Mouse (Mus musculus) hindbrain, postnatal 0 days (tissue): Measurements from ENCODE around the gene Fez2. TPM values are rescaled to one million over a fixed set of nuclear protein-coding genes. Genes with fewer than 3 reads are reported as not detected.

Source experiments
- ATAC-seq: fragments of 200-750 bp; cut with Nextera tagmentation; 2 replicates; pipeline ENCODE4 v1.8.0; 2017; ENCODE audit warnings: mild to moderate bottlenecking, moderate TSS enrichment, moderate library complexity
- DNase-seq: peaks from one replicate; pipeline ENCODE4 v3.0.0-alpha.2; 2015; ENCODE audit warnings: low spot score
- H3K27ac ChIP-seq: fragments of 300-500 bp; sonication (generic); 2 replicates; pipeline ENCODE4 v1.5.1; 2014; ENCODE audit warnings: mild to moderate bottlenecking
- H3K27me3 ChIP-seq: fragments of 300-500 bp; sonication (generic); 2 replicates; pipeline ENCODE4 v1.6.1; 2014; ENCODE audit warnings: low read length, mixed read lengths; ENCODE audit not compliant: insufficient read depth
- H3K36me3 ChIP-seq: fragments of 300-500 bp; sonication (generic); 2 replicates; pipeline ENCODE4 v1.6.1; 2014; ENCODE audit warnings: low read length, mixed read lengths; ENCODE audit not compliant: insufficient read depth
- H3K4me1 ChIP-seq: fragments of 300-500 bp; sonication (generic); 2 replicates; pipeline ENCODE4 v1.6.1; 2014; ENCODE audit warnings: antibody characterized with exemption, low read length, mixed read lengths; ENCODE audit not compliant: insufficient read depth
- H3K4me2 ChIP-seq: fragments of 300-500 bp; sonication (generic); 2 replicates; pipeline ENCODE4 v1.6.1; 2014; ENCODE audit warnings: low read depth, mild to moderate bottlenecking, low read length, moderate library complexity, mixed read lengths
- H3K4me3 ChIP-seq: fragments of 300-500 bp; sonication (generic); 2 replicates; pipeline ENCODE4 v1.5.1; 2014; ENCODE audit warnings: low read length
- H3K9ac ChIP-seq: fragments of 300-500 bp; sonication (generic); replicated peaks from 2 replicates; pipeline ENCODE4 v1.6.1; 2014; ENCODE audit warnings: mild to moderate bottlenecking, low read length, moderate library complexity, mixed read lengths
- H3K9me3 ChIP-seq: fragments of 300-500 bp; sonication (generic); 2 replicates; pipeline ENCODE4 v1.6.1; 2016; ENCODE audit warnings: low read length, mixed read lengths
- CTCF ChIP-seq: IDR thresholded peaks from 2 replicates; pipeline ENCODE4 v1.5.1; 2016; ENCODE audit warnings: antibody characterized with exemption, control low read depth, low read depth
- WGBS: fragments of 180-500 bp; shearing (Covaris S2); extraction: QIAGEN DNeasy Blood & Tissue Kit; methylation state at CpG from one replicate; pipeline ENCODE4 v1.1.7; 2014; 5-methylcytosine and 5-hydroxymethylcytosine counted together
- polyA plus RNA-seq: library from polyadenylated mRNA; unstranded; fragments of >200 nt; fragmentation: Nextera tagmentation; extraction: Ambion mirVana; gene quantifications from 2 replicates; pipeline ENCODE4 v1.2.1, GENCODE M21; 2015
- total RNA-seq: library from RNA; depleted of rRNA; stranded (reverse); fragments of >200 nt; gene quantifications from 2 replicates; pipeline ENCODE4 v1.2.3, GENCODE M21; 2014

Gene Fez2
- total and polyA plus RNA-seq, 2 experiments from 2014 or later = 36.5 to 63.3 TPM

DNA sequence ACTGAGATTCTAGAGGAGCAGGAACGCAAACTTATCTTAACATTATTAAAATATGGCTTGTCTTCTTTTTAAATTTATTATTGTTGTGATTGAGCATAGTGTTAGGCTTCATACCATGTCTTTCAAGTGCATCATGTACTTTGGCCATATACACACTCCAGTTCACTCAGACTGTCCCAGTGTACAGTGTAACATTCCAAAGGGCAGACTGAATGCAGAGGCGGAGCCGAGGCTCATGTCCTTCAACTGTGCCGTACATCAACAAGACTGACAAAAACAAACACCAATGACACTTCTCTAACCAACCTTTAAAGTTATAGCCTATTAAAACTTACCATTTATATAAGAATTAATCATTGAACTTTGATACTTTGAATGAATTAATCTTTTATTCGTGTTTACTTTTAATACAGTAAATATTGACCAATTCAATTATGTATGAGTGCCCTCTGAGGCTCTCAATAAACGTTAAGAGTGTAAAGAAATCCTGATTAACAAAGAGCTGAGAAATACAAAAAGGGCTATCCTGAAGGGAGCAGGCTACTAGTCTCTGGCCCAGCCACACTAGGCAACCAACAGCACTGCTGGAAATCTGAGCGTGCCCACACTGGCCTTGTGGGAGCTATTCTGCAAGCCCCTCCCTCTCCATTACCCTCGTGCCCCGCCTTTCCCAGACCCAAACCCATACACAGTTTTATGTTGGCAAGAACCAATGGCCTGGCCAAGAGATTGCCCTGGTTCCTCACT, 29.7 kb downstream of the Fez2 start:
- Histone ChIP-seq H3K4me3 (no peak overlapping the region), H3K4me1 (no peaks in the 10 kb centered on the region), H3K36me3 (no peaks in the 10 kb centered on the region), H3K27me3 (no peaks in the 10 kb centered on the region), H3K9ac (no peak overlapping the region), H3K9me3 (no peaks in the 10 kb centered on the region), H3K27ac (no peak overlapping the region), H3K4me2 (no peak overlapping the region)
- 86% methylated on average over 9 of the region's 9 CpGs for WGBS
- no peak for TF ChIP-seq CTCF
- ATAC-seq = no peak
- DNase-seq = no peak

- no peaks in the 10 kb centered on the region for H3K4me1 ChIP-seq
- TF ChIP-seq CTCF = no peak
- ATAC-seq = no peak
- no peak overlapping the region for H3K4me2 ChIP-seq
- H3K4me3 ChIP-seq = no peak overlapping the region
- no peak overlapping the region for H3K9ac ChIP-seq
- no peak for DNase-seq
- H3K27ac ChIP-seq = no peak overlapping the region
- WGBS = 73% methylated on average over 9 of the region's 9 CpGs
- no peaks in the 10 kb centered on the region for H3K27me3 ChIP-seq
- no peaks in the 10 kb centered on the region for H3K9me3 ChIP-seq
- H3K36me3 ChIP-seq = no peaks in the 10 kb centered on the region
These were observed 30.3 kb downstream of the Fez2 start for GRCm38 (mm10) chr17:78387665-78388064.

DNA sequence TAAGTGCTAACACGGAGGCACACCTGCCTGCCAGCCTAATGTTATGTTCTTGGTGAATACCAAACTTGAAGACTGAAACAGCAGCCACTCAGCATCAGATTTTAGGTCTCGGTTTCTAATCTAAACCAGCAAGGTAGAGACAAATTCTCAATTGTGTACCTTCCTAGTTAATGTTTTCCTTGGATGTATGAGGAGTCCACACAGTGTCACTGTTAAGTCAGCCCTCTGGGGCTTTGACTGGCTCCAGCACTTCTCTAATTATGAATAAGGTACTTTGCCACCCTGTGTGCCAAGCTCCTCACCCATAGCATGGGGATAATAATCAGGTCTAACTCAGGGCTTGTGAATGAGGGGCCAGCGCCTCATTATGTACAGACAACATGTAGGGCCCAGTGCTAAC, 35.6 kb downstream of the Fez2 start:
- DNase-seq (no peak), ATAC-seq (no peak)
- H3K9ac ChIP-seq = no peak overlapping the region
- TF ChIP-seq CTCF = no peak
- no peaks in the 10 kb centered on the region for H3K9me3 ChIP-seq
- 0 out of 2 replicates have a peak, but pooled peaks cover 10% of the 10 kb centered on the region for H3K36me3 ChIP-seq
- H3K27ac ChIP-seq = no peak overlapping the region
- H3K4me2 ChIP-seq = no peak overlapping the region
- no peaks in the 10 kb centered on the region for H3K27me3 ChIP-seq
- H3K4me1 ChIP-seq = no peaks in the 10 kb centered on the region
- WGBS = 93% methylated on average over 3 of the region's 3 CpGs
- no peak overlapping the region for H3K4me3 ChIP-seq

GRCm38 (mm10) chr17:78379730-78380245, 38.2 kb downstream of the Fez2 start:
- Histone ChIP-seq H3K4me2 (no peak overlapping the region), H3K9me3 (no peaks in the 10 kb centered on the region), H3K9ac (no peak overlapping the region), H3K4me1 (no peaks in the 10 kb centered on the region), H3K27me3 (no peaks in the 10 kb centered on the region), H3K27ac (no peak overlapping the region), H3K4me3 (no peak overlapping the region), H3K36me3 (0 out of 2 replicates have a peak, but pooled peaks cover 10% of the 10 kb centered on the region)
- no peak for TF ChIP-seq CTCF
- WGBS = 74% methylated on average over 11 of the region's 11 CpGs
- DNase-seq (no peak), ATAC-seq (no peak)

DNA sequence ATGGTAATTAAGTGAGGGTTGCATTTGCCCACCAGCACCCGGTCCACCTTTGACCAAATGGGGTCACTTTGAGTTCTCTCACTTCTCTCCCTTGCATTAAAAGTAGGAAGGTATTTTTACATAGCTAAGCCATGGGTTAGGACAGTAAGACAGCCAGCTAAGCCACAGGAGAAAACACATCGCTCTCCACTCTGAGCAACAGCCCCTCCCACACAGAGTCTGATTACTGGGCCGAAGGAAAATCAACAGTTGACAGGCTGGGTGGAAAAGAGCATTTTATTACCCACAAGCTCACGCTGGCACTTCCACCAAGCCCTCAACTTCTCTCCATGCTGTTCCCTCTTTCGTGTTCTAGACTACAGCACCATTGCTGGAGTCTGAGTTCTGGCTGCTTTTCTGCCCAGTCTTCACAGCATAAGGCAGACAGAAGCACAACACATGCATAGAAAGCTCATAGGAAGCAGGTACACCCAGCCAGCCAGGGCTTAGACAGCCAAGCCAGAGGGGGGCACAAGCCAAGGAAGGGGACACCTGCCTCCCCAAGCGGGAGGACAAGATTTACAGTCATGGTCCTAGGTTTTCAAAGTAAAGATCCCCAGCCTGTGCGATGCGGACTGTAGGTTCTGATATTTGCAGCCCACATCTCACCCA, 38.7 kb downstream of the Fez2 start:
- Histone ChIP-seq H3K4me3 (no peak overlapping the region), H3K9me3 (no peaks in the 10 kb centered on the region), H3K36me3 (0 out of 2 replicates have a peak, but pooled peaks cover 10% of the 10 kb centered on the region), H3K4me1 (no peaks in the 10 kb centered on the region), H3K27me3 (no peaks in the 10 kb centered on the region), H3K4me2 (no peak overlapping the region), H3K9ac (no peak overlapping the region), H3K27ac (no peak overlapping the region)
- ATAC-seq = no peak
- DNase-seq = no peak
- 84% methylated on average over 8 of the region's 8 CpGs for WGBS
- no peak for TF ChIP-seq CTCF

DNA sequence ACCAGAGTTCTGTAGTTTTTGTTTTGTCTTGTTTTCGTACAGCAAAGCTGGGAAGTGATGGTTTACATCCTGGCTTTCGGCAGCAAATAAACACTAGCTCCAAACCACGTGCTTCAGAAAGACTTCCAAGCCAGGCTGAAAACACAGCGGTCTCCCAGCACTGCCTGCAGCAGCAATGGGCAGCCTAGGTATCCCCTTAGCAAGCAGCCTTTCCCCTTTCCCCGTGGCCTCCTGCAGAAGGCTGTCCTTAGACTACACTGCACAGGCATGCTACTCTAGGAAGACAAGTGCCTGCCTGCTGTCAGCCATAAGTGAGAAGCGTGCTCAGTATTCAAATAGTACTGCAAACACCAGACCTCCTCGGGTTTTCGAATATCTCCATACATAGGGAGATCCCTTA, 41.4 kb downstream of the Fez2 start:
- DNase-seq (no peak), ATAC-seq (no peak)
- no peak for TF ChIP-seq CTCF
- Histone ChIP-seq H3K4me2 (no peak overlapping the region), H3K4me1 (no peaks in the 10 kb centered on the region), H3K27ac (no peak overlapping the region), H3K36me3 (0 out of 2 replicates have a peak, but pooled peaks cover 16% of the 10 kb centered on the region), H3K4me3 (no peak overlapping the region), H3K9me3 (no peaks in the 10 kb centered on the region), H3K27me3 (no peaks in the 10 kb centered on the region), H3K9ac (no peak overlapping the region)
- WGBS = 67% methylated on average over 8 of the region's 8 CpGs

- ATAC-seq (no peak), DNase-seq (no peak)
- Histone ChIP-seq H3K27me3 (no peaks in the 10 kb centered on the region), H3K27ac (no peak overlapping the region), H3K36me3 (0 out of 2 replicates have a peak, but pooled peaks cover 16% of the 10 kb centered on the region), H3K4me2 (no peak overlapping the region), H3K9me3 (no peaks in the 10 kb centered on the region), H3K4me3 (no peak overlapping the region), H3K4me1 (no peaks in the 10 kb centered on the region), H3K9ac (no peak overlapping the region)
- no peak for TF ChIP-seq CTCF
- whole genome bisulfite sequencing = 29% methylated on average over 10 of the region's 10 CpGs
These were observed 43.2 kb downstream of the Fez2 start for GRCm38 (mm10) chr17:78374756-78375155.
